Mouse (Mus musculus) embryonic facial prominence, embryonic 11.5 days (tissue): ENCODE results near the gene Ftl1. TPM values are rescaled to one million over a fixed set of nuclear protein-coding genes. Genes with fewer than 3 reads are reported as not detected.

Experiments
- microRNA-seq: library from miRNA; unstranded; fragments of <30 nt; microRNA quantifications from one replicate; pipeline ENCODE4, GENCODE M21; 2016; ENCODE audit warnings: borderline number of aligned reads
- polyA plus RNA-seq: library from polyadenylated mRNA; unstranded; fragments of >200 nt; fragmentation: Nextera tagmentation; extraction: Ambion mirVana; gene quantifications from 2 replicates; pipeline ENCODE4 v1.2.1, GENCODE M21; 2014

Ftl1 gene
- polyA plus RNA-seq, 1 experiment from 2014 or later: 4,830 TPM

Small RNAs within 50 kb of the gene (microRNA-seq; reads per million reads assigned to microRNA genes)
- gene Gm22133: not detected

Other genes starting within 250 kb of the Ftl1 start
- 1.8 and 2.3 TPM in 2 replicates for gene Dkkl1, start 247.7 kb downstream of the Ftl1 start, polyA plus RNA-seq
- 276 and 285 TPM in 2 replicates for gene Tead2, start 244.1 kb downstream of the Ftl1 start, polyA plus RNA-seq
- gene Cd37, start 220.8 kb downstream of the Ftl1 start, polyA plus RNA-seq: 0.86 and 1.1 TPM in 2 replicates
- gene Slc6a16, start 218.8 kb downstream of the Ftl1 start, polyA plus RNA-seq: 0.21 TPM in 1 of 2 replicates, not detected in the other
- gene Slc6a21, start 182.4 kb downstream of the Ftl1 start, polyA plus RNA-seq: not detected in 2 replicates
- 5.0 and 7.2 TPM in 2 replicates for gene Trpm4, start 126.1 kb downstream of the Ftl1 start, polyA plus RNA-seq
- gene Hrc, start 124.6 kb downstream of the Ftl1 start, polyA plus RNA-seq: 0.33 and 0.34 TPM in 2 replicates
- 7.4 TPM in 2 replicates for gene Ppfia3, start 92.9 kb downstream of the Ftl1 start, polyA plus RNA-seq
- 0.77 and 0.86 TPM in 2 replicates for gene Lin7b, start 89.3 kb downstream of the Ftl1 start, polyA plus RNA-seq
- 71.6 and 75.0 TPM in 2 replicates for gene Snrnp70, start 64.1 kb downstream of the Ftl1 start, polyA plus RNA-seq
- gene Kcna7, start 54.2 kb downstream of the Ftl1 start, polyA plus RNA-seq: not detected in 2 replicates
- 3.9 and 5.1 TPM in 2 replicates for gene Ntf5, start 46.2 kb downstream of the Ftl1 start, polyA plus RNA-seq
- gene Lhb, start 39.1 kb downstream of the Ftl1 start, polyA plus RNA-seq: not detected in 2 replicates
- 28.7 and 30.7 TPM in 2 replicates for gene Gys1, start 25.0 kb downstream of the Ftl1 start, polyA plus RNA-seq
- gene Ruvbl2, start 21.8 kb downstream of the Ftl1 start, polyA plus RNA-seq: 172 and 179 TPM in 2 replicates
- 151 and 168 TPM in 2 replicates for gene Bax, start 7.0 kb upstream of the Ftl1 start, polyA plus RNA-seq
- 0.43 and 0.95 TPM in 2 replicates for gene Tulp2, start 22.0 kb upstream of the Ftl1 start, polyA plus RNA-seq
- not detected in 2 replicates for gene Gm45808, start 26.9 kb upstream of the Ftl1 start, polyA plus RNA-seq
- gene Dhdh, start 28.9 kb upstream of the Ftl1 start, polyA plus RNA-seq: 2.6 and 3.1 TPM in 2 replicates
- 96.7 and 107 TPM in 2 replicates for gene Nucb1, start 50.5 kb upstream of the Ftl1 start, polyA plus RNA-seq
- 19.8 and 20.3 TPM in 2 replicates for gene Ppp1r15a, start 66.4 kb upstream of the Ftl1 start, polyA plus RNA-seq
- 0.62 and 1.3 TPM in 2 replicates for gene Plekha4, start 66.4 kb upstream of the Ftl1 start, polyA plus RNA-seq
- gene Hsd17b14, start 95.0 kb upstream of the Ftl1 start, polyA plus RNA-seq: 0.53 and 0.68 TPM in 2 replicates
- 47.0 and 47.3 TPM in 2 replicates for gene Bcat2, start 110.3 kb upstream of the Ftl1 start, polyA plus RNA-seq
- gene Fgf21, start 155.6 kb upstream of the Ftl1 start, polyA plus RNA-seq: 0.22 TPM in 1 of 2 replicates, not detected in the other
- 0.38 TPM in 1 of 2 replicates, not detected in the other for gene Fut1, start 157.4 kb upstream of the Ftl1 start, polyA plus RNA-seq
- 0.08 and 0.11 TPM in 2 replicates for gene Izumo1, start 161.9 kb upstream of the Ftl1 start, polyA plus RNA-seq
- 5.4 and 5.7 TPM in 2 replicates for gene Rasip1, start 167.6 kb upstream of the Ftl1 start, polyA plus RNA-seq
- gene Mamstr, start 180.1 kb upstream of the Ftl1 start, polyA plus RNA-seq: 1.4 and 1.8 TPM in 2 replicates
- 0.17 TPM in 1 of 2 replicates, not detected in the other for gene Fut2, start 206.5 kb upstream of the Ftl1 start, polyA plus RNA-seq
- 0.25 TPM in 2 replicates for gene Ntn5, start 224.1 kb upstream of the Ftl1 start, polyA plus RNA-seq
- gene Sec1, start 234.5 kb upstream of the Ftl1 start, polyA plus RNA-seq: 0.27 and 0.42 TPM in 2 replicates
- gene Car11, start 240.0 kb upstream of the Ftl1 start, polyA plus RNA-seq: 6.9 and 8.7 TPM in 2 replicates
- 4.9 and 5.6 TPM in 2 replicates for gene Dbp, start 245.2 kb upstream of the Ftl1 start, polyA plus RNA-seq